Mouse (Mus musculus): Measurements from ENCODE around the gene Mlst8. TPM values are rescaled to one million over a fixed set of nuclear protein-coding genes. Genes with fewer than 3 reads are reported as not detected.

The Mlst8 gene
- total and polyA plus RNA-seq, 3 experiments, result 7.0 to 17.2 (median 7.1) TPM

DNA sequence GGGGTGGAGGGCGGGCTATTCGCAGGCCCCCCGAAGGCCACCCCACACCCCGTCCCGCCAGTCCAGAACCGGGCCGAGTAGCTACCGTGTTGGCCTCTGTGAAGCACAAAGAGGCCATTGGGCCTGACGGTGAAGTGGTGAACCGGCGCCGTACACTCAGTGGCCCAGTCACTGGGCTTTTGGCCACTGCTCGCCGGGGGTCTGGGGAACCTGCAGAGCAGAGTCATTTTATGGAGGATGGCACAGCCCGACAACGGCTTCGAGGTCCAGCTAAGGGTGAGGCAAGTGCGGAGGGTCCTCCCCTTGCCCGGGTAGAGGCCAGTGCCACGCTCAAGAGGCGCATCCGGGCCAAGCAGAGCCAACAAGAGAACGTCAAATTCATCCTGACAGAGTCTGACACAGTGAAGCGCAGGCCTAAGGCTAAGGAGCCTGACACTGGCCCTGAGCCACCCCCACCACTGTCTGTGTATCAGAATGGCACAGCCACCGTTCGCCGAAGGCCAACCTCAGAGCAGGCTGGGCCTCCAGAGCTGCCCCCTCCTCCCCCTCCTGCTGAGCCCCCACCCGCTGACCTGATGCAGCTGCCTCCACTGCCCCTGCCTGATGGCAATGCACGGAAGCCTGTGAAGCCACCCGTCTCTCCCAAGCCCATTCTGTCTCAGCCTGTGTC is 26.5 kb upstream of the Mlst8 start:
- DNase-seq (ENCODE audit: low spot score) (no peak), ATAC-seq (ENCODE audit: extremely low read depth, insufficient number of reproducible peaks, low FRiP score, poor library complexity, severe bottlenecking) (no peak)
- TF ChIP-seq TAL1 (conservative IDR thresholded peaks at IDR 0.05; ENCODE audit: low read depth, low read length), result no peak
- no peak for TF ChIP-seq CTCF (IDR thresholded peaks at IDR 0.05; ENCODE audit: low read depth, low read length)
- no peak for TF ChIP-seq POLR2AphosphoS5 (IDR thresholded peaks at IDR 0.05; ENCODE audit: insufficient replicate concordance, low read depth, low read length)
- no peak for TF ChIP-seq GATA2 (IDR thresholded peaks at IDR 0.05; ENCODE audit: borderline replicate concordance, low read depth, low read length)
- TF ChIP-seq GATA1 (IDR thresholded peaks at IDR 0.05; ENCODE audit: borderline replicate concordance, low read length), result no peak
- Histone ChIP-seq H3K36me3 (replicated peaks) (peaks cover 60% of the 10 kb centered on the region), H3K27me3 (ENCODE audit: insufficient read depth, low read length) (peaks cover 41% of the 10 kb centered on the region), H3K9me3 (replicated peaks) (no peaks in the 10 kb centered on the region), H3K4me1 (ENCODE audit: insufficient read depth, low read depth, low read length) (peaks cover 16% of the 10 kb centered on the region; the same call in 1 of the 2 replicates), H3K4me3 (ENCODE audit: low read depth, low read length) (no peak overlapping the region)

DNA sequence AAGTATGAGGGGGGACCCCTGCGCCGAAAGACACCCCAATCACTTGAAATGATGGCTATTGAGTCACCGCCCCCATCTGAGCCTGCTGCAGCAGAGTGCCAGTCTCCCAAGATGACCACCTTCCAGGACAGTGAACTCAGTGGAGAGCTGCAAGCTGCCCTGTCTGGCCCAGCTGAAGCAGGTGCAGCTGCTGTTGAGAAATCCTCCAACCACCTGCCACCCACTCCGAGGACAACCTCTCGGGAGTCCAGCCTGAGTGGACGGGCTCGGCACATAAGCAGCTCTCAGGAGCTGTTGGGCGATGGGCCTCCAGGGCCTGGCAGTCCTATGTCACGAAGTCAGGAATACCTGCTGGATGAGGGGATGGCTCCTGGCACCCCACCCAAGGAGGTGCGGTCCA is 25.2 kb upstream of the Mlst8 start:
- H3K4me1 ChIP-seq (ENCODE audit: insufficient read depth, low read depth, low read length), result peaks cover 16% of the 10 kb centered on the region; the same call in 1 of the 2 replicates
- no peak overlapping the region for H3K4me3 ChIP-seq (ENCODE audit: low read depth, low read length)
- H3K9me3 ChIP-seq (replicated peaks), result no peaks in the 10 kb centered on the region
- DNase-seq (ENCODE audit: low spot score) (no peak), ATAC-seq (ENCODE audit: extremely low read depth, insufficient number of reproducible peaks, low FRiP score, poor library complexity, severe bottlenecking) (no peak)
- H3K36me3 ChIP-seq (replicated peaks), result peaks cover 46% of the 10 kb centered on the region
- TF ChIP-seq GATA1 (IDR thresholded peaks at IDR 0.05; ENCODE audit: borderline replicate concordance, low read length) (no peak), POLR2AphosphoS5 (IDR thresholded peaks at IDR 0.05; ENCODE audit: insufficient replicate concordance, low read depth, low read length) (no peak), CTCF (IDR thresholded peaks at IDR 0.05; ENCODE audit: low read depth, low read length) (no peak), GATA2 (IDR thresholded peaks at IDR 0.05; ENCODE audit: borderline replicate concordance, low read depth, low read length) (no peak), TAL1 (conservative IDR thresholded peaks at IDR 0.05; ENCODE audit: low read depth, low read length) (no peak)
- peaks cover 53% of the 10 kb centered on the region for H3K27me3 ChIP-seq (ENCODE audit: insufficient read depth, low read length)

DNA sequence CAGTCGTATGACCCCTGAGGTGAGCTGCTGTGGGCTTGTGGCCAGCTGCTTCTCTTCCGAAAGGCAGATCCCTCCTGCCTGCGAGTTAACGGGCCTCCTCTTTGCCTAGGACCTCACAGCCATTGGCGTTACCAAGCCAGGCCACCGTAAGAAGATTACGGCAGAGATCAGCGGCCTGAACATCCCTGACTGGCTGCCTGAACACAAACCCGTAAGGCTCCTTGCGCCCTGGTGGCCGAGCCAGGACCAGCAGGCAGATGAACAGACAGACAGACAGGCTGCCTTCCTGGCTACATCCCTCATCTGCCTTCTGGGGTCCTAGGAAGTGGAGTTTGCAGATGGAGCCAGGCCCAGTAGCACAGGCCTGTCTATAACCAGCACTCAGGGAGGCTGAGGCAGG is 23.3 kb upstream of the Mlst8 start:
- Histone ChIP-seq H3K9me3 (replicated peaks) (no peaks in the 10 kb centered on the region), H3K4me3 (ENCODE audit: low read depth, low read length) (no peak overlapping the region), H3K36me3 (replicated peaks) (peaks cover 28% of the 10 kb centered on the region), H3K27me3 (ENCODE audit: insufficient read depth, low read length) (peaks cover 66% of the 10 kb centered on the region), H3K4me1 (ENCODE audit: insufficient read depth, low read depth, low read length) (peaks cover 11% of the 10 kb centered on the region; the same call in 1 of the 2 replicates)
- DNase-seq (ENCODE audit: low spot score), result no peak
- TF ChIP-seq POLR2AphosphoS5 (IDR thresholded peaks at IDR 0.05; ENCODE audit: insufficient replicate concordance, low read depth, low read length) (no peak), CTCF (IDR thresholded peaks at IDR 0.05; ENCODE audit: low read depth, low read length) (no peak), GATA1 (IDR thresholded peaks at IDR 0.05; ENCODE audit: borderline replicate concordance, low read length) (no peak), TAL1 (conservative IDR thresholded peaks at IDR 0.05; ENCODE audit: low read depth, low read length) (no peak), GATA2 (IDR thresholded peaks at IDR 0.05; ENCODE audit: borderline replicate concordance, low read depth, low read length) (no peak)
- no peak for ATAC-seq (ENCODE audit: extremely low read depth, insufficient number of reproducible peaks, low FRiP score, poor library complexity, severe bottlenecking)

DNA sequence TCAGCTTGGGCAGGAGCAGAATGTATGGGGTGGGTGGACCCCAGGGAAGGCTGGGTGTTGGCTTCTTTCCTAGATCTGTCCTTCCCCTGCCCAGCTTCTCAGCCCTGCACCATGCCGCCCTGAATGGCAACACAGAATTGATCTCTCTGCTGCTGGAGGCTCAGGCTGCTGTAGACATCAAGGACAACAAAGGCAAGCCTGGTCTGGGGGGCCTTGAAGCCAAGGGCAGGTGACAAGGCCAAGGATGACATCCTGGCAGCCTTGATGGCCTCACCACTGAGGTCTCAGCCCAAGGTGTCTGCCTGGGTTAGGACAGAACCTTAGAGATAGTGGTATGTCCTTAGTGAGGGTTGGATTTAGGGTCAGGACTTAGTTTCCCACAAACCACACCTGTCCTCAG is 17.1 kb upstream of the Mlst8 start:
- ATAC-seq (ENCODE audit: extremely low read depth, insufficient number of reproducible peaks, low FRiP score, poor library complexity, severe bottlenecking), result no peak
- TF ChIP-seq TAL1 (conservative IDR thresholded peaks at IDR 0.05; ENCODE audit: low read depth, low read length) (no peak), POLR2AphosphoS5 (IDR thresholded peaks at IDR 0.05; ENCODE audit: insufficient replicate concordance, low read depth, low read length) (no peak), GATA2 (IDR thresholded peaks at IDR 0.05; ENCODE audit: borderline replicate concordance, low read depth, low read length) (no peak), CTCF (IDR thresholded peaks at IDR 0.05; ENCODE audit: low read depth, low read length) (no peak), GATA1 (IDR thresholded peaks at IDR 0.05; ENCODE audit: borderline replicate concordance, low read length) (no peak)
- no peaks in the 10 kb centered on the region for H3K9me3 ChIP-seq (replicated peaks)

DNA sequence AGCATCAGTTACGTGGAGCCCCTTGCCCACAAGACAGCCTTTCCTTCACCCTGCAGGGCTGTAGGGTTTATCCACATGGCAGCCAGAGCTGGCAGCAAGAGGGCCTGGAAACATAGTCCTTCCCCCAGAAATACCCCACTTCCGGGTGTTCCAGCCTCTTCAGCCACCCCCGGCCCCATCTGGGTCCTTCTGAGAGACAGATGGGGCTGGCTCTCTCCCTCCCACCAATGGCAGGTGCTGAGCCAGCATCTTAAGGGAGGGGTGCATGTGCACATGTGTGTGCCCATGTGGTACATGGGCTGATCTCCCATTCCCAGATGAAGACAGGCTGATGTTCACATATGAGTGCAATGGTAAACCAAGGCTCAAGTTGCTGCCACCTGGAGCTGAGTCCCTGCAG is 16.6 kb upstream of the Mlst8 start:
- H3K4me3 ChIP-seq (ENCODE audit: low read depth, low read length), result no peak overlapping the region
- H3K27me3 ChIP-seq (ENCODE audit: insufficient read depth, low read length), result peaks cover 50% of the 10 kb centered on the region
- H3K36me3 ChIP-seq (replicated peaks), result no peaks in the 10 kb centered on the region
- DNase-seq (ENCODE audit: low spot score) (no peak), ATAC-seq (ENCODE audit: extremely low read depth, insufficient number of reproducible peaks, low FRiP score, poor library complexity, severe bottlenecking) (no peak)
- TF ChIP-seq GATA1 (IDR thresholded peaks at IDR 0.05; ENCODE audit: borderline replicate concordance, low read length), result no peak
- no peak for TF ChIP-seq CTCF (IDR thresholded peaks at IDR 0.05; ENCODE audit: low read depth, low read length)
- no peak for TF ChIP-seq POLR2AphosphoS5 (IDR thresholded peaks at IDR 0.05; ENCODE audit: insufficient replicate concordance, low read depth, low read length)
- no peak for TF ChIP-seq TAL1 (conservative IDR thresholded peaks at IDR 0.05; ENCODE audit: low read depth, low read length)
- no peak for TF ChIP-seq GATA2 (IDR thresholded peaks at IDR 0.05; ENCODE audit: borderline replicate concordance, low read depth, low read length)
- H3K4me1 ChIP-seq (ENCODE audit: insufficient read depth, low read depth, low read length), result no peaks in the 10 kb centered on the region
- H3K9me3 ChIP-seq (replicated peaks), result no peaks in the 10 kb centered on the region

More for the DNA sequence above, 17.1 kb upstream of the Mlst8 start:
- no peaks in the 10 kb centered on the region for H3K36me3 ChIP-seq (replicated peaks)
- H3K4me3 ChIP-seq (ENCODE audit: low read depth, low read length), result no peak overlapping the region
- H3K27me3 ChIP-seq (ENCODE audit: insufficient read depth, low read length), result peaks cover 50% of the 10 kb centered on the region
- no peaks in the 10 kb centered on the region; the same call in 1 of the 2 replicates for H3K4me1 ChIP-seq (ENCODE audit: insufficient read depth, low read depth, low read length)
- DNase-seq (ENCODE audit: low spot score), result no peak

DNA sequence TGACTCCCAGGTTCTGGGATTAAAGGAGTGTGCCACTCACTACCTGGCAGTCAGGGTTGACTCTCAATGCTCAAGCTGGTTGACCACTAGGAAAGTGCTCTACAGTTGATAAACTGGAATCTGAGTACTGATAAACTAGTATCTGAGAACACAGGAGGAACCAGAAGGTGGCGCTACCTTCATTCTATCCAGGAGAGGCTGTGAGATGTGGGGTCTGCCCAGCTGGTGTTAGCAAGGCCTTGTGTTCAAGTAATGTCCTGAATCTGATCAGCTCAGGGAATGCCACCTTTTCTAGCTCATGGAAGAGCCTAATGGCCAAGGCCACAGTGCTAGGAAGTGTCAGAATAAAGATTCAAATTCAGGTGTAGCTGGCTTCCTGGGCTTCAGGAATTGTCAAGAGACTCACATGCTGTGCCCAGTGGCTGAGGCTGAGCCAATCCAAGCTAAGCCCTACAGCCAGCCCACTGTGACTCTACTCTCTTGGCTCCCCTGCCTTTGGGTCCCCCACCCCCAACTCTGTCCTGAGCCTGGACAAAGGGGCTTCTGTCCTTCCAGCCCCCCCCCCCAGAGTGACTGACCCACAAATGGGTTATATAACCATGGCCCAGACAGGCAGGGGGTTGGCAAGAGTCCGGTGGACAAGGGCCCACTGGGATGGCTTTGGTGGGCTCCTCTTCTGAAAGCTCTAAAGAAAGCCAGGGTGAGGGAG is 15.9 kb upstream of the Mlst8 start:
- no peaks in the 10 kb centered on the region for H3K4me1 ChIP-seq (ENCODE audit: insufficient read depth, low read depth, low read length)
- TF ChIP-seq CTCF (IDR thresholded peaks at IDR 0.05; ENCODE audit: low read depth, low read length) (0 out of 2 replicates have a peak, but pooled peaks have one; percentile 5), TAL1 (conservative IDR thresholded peaks at IDR 0.05; ENCODE audit: low read depth, low read length) (no peak), GATA2 (IDR thresholded peaks at IDR 0.05; ENCODE audit: borderline replicate concordance, low read depth, low read length) (no peak), POLR2AphosphoS5 (IDR thresholded peaks at IDR 0.05; ENCODE audit: insufficient replicate concordance, low read depth, low read length) (no peak), GATA1 (IDR thresholded peaks at IDR 0.05; ENCODE audit: borderline replicate concordance, low read length) (no peak)
- H3K36me3 ChIP-seq (replicated peaks), result no peaks in the 10 kb centered on the region
- no peak overlapping the region for H3K4me3 ChIP-seq (ENCODE audit: low read depth, low read length)
- DNase-seq (ENCODE audit: low spot score) (peak; percentile 45), ATAC-seq (ENCODE audit: extremely low read depth, insufficient number of reproducible peaks, low FRiP score, poor library complexity, severe bottlenecking) (no peak)
- H3K9me3 ChIP-seq (replicated peaks), result no peaks in the 10 kb centered on the region
- peaks cover 51% of the 10 kb centered on the region for H3K27me3 ChIP-seq (ENCODE audit: insufficient read depth, low read length)
